Mouse (Mus musculus) neural tube, embryonic 15.5 days (tissue): Measurements from ENCODE around the gene Tnfsf8. TPM values are rescaled to one million over a fixed set of nuclear protein-coding genes. Genes with fewer than 3 reads are reported as not detected.

Experiments
- ATAC-seq: fragments of 200-750 bp; cut with Nextera tagmentation; 2 replicates; pipeline ENCODE4 v1.8.0; 2017; ENCODE audit warnings: mild to moderate bottlenecking, moderate TSS enrichment, moderate library complexity; ENCODE audit not compliant: low FRiP score
- H3K27ac ChIP-seq: fragments of 300-500 bp; sonication (generic); replicated peaks from 2 replicates; pipeline ENCODE4 v1.5.1; 2015; ENCODE audit warnings: mild to moderate bottlenecking, inconsistent platforms
- H3K27me3 ChIP-seq: fragments of 300-500 bp; sonication (generic); replicated peaks from 2 replicates; pipeline ENCODE4 v1.6.1; 2015; ENCODE audit warnings: inconsistent platforms
- H3K36me3 ChIP-seq: fragments of 300-500 bp; sonication (generic); 2 replicates; pipeline ENCODE4 v1.6.1; 2015; ENCODE audit warnings: inconsistent platforms
- H3K4me1 ChIP-seq: fragments of 300-500 bp; sonication (generic); 2 replicates; pipeline ENCODE4 v1.6.1; 2015; ENCODE audit warnings: inconsistent platforms
- H3K4me2 ChIP-seq: fragments of 300-500 bp; sonication (generic); 2 replicates; pipeline ENCODE4 v1.6.1; 2015; ENCODE audit warnings: inconsistent platforms, mild to moderate bottlenecking, moderate library complexity
- H3K4me3 ChIP-seq: fragments of 300-500 bp; sonication (generic); replicated peaks from 2 replicates; pipeline ENCODE4 v1.5.1; 2015; ENCODE audit warnings: mild to moderate bottlenecking, inconsistent platforms
- H3K9ac ChIP-seq: fragments of 300-500 bp; sonication (generic); replicated peaks from 2 replicates; pipeline ENCODE4 v1.6.1; 2015; ENCODE audit warnings: mild to moderate bottlenecking, inconsistent platforms
- H3K9me3 ChIP-seq: fragments of 300-500 bp; sonication (generic); replicated peaks from 2 replicates; pipeline ENCODE4 v1.6.1; 2016; ENCODE audit warnings: inconsistent platforms
- WGBS: fragments of 180-500 bp; shearing (Covaris S2); methylation state at CpG from one replicate; pipeline ENCODE4 v1.1.7; 2015; ENCODE audit warnings: mixed read lengths; 5-methylcytosine and 5-hydroxymethylcytosine counted together
- polyA plus RNA-seq: library from polyadenylated mRNA; unstranded; fragments of >200 nt; fragmentation: Nextera tagmentation; extraction: Ambion mirVana; gene quantifications from 2 replicates; pipeline ENCODE4 v1.2.1, GENCODE M21; 2015

Gene Tnfsf8
- polyA plus RNA-seq, 1 experiment from 2014 or later: not detected

DNA sequence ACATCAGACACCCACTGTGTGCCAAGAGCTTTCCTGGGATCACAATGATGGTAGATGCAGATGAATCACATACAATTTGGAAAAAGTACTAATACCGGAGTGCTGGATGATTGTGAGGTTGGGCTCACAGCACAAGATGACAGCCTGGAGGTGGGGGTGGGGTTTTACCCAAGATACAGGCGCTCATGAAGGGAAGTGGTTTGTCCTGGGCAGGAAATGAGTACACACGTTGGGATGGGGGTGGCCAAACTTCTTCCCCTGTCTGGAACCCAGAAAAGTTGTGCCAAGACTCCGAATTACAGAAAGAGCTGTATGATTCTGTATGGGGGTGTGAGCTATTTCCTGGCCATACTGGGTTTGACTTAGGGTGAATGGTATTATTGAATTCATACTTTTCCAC lies 38.0 kb downstream of the Tnfsf8 start:
- Histone ChIP-seq H3K27ac (no peak overlapping the region), H3K4me1 (no peaks in the 10 kb centered on the region), H3K27me3 (no peaks in the 10 kb centered on the region), H3K9me3 (no peaks in the 10 kb centered on the region), H3K4me3 (no peak overlapping the region), H3K9ac (no peak overlapping the region), H3K36me3 (no peaks in the 10 kb centered on the region), H3K4me2 (no peak overlapping the region)
- 76% methylated on average over 4 of the region's 4 CpGs for WGBS
- ATAC-seq: no peak

DNA sequence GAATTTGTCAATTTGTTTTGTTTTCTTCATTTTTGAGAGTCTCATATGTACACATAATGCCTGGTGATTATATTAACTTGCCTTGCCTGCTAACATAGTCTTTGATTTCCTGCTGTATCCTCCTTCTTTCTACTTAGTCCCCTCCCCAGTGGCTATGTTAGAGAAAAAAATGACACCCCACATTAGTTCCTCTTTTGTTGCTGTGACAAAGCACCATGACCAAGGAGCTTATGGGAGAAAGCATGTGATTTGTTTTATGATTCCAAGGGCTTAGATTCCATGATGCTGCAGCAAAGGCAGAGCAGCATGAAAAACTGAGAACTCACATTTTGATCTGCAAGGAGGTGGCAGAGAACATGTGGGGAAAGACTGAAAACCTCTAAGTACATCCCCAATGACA lies 43.6 kb downstream of the Tnfsf8 start:
- Histone ChIP-seq H3K27ac (no peak overlapping the region), H3K4me1 (no peaks in the 10 kb centered on the region)

DNA sequence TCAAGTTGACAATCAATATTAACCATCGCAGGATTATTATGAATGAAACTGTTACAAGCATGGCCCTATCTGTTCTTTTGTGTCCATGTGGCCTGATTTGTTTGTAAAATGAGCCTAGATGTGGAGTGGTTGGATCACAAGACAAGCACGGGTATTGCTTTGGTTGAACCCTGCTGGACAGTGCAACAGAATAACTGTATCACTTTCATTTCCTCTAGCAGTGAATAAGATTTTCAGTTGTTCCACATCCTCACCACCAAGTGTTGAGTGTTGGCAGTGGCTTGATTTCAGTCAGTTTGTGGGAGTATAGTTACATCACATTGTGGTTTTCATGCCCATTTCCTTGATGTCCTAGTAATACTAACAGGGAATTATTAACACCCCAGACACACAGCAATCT lies 45.5 kb downstream of the Tnfsf8 start:
- Histone ChIP-seq H3K4me3 (no peak overlapping the region), H3K9ac (no peak overlapping the region), H3K27me3 (no peaks in the 10 kb centered on the region), H3K27ac (no peak overlapping the region), H3K4me2 (no peak overlapping the region), H3K4me1 (no peaks in the 10 kb centered on the region), H3K36me3 (no peaks in the 10 kb centered on the region), H3K9me3 (no peaks in the 10 kb centered on the region)
- WGBS: 89% methylated on average over 2 of the region's 2 CpGs
- no peak for ATAC-seq

More for the DNA sequence above, 43.6 kb downstream of the Tnfsf8 start:
- H3K9ac ChIP-seq: no peak overlapping the region
- H3K4me2 ChIP-seq: no peak overlapping the region
- no peaks in the 10 kb centered on the region for H3K27me3 ChIP-seq
- no peak for ATAC-seq
- H3K36me3 ChIP-seq: no peaks in the 10 kb centered on the region
- H3K4me3 ChIP-seq: no peak overlapping the region
- no peaks in the 10 kb centered on the region for H3K9me3 ChIP-seq

DNA sequence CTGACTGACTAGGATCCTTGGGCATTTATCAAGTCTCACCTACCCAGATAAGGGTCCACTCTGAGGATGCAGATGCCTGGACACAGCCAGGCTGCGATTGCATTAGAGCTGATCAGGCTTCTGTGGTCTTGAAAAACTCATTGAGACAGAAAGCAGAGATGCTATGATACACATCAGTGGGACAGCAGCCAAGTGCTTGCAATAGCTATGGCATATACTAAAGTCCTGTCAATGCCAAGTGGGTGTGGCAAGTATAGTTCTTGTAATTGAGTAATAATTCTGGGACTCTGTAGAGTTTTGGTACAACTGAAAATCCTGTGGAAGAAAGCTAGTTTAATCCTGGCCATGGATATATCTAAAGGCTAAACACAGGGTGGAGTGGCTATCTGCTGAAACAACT lies 63.1 kb downstream of the Tnfsf8 start:
- Histone ChIP-seq H3K36me3 (no peaks in the 10 kb centered on the region), H3K27me3 (no peaks in the 10 kb centered on the region), H3K4me1 (no peaks in the 10 kb centered on the region), H3K4me3 (no peak overlapping the region), H3K9me3 (no peaks in the 10 kb centered on the region), H3K9ac (no peak overlapping the region), H3K27ac (no peak overlapping the region), H3K4me2 (no peak overlapping the region)
- 69% methylated on average over 1 of the region's 1 CpGs for WGBS
- no peak for ATAC-seq

DNA sequence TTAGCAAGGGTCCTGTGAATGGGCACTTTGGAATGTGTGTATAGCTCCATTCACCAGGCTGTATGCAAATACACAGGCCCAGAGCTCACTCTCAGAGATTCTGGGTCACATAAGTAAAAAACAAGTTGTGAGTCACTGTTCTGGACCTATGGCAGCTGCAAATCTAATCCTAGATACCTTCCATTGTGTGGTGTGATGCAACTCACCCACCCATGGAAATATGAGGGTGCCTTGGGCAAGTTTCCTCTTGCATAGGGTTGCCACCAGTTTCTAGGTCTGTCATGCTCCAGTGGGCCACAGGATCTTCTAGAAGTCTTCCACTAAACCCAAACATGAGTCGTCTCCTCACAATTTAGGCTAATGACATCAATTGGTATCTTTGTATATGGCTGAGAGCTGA lies 64.6 kb downstream of the Tnfsf8 start:
- H3K9ac ChIP-seq: no peak overlapping the region
- no peak for ATAC-seq

DNA sequence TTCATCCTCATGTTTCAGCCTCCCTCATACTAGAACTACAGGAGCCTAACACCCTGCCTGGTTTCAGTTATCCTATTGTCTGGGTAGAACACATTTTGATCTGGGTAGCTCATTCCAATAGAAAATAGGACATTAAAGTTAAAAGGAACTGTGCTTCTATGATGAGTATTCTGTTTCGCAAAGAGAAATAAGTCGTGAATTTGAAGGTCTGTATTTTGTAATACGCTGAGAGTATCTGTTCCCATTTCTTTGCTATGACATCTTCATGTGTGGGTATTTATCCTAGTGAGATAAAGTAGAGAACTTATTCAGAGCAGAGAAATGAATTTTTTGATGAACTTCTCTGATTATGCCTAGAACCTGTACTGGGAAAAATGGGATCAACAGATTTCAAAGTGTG lies 68.8 kb downstream of the Tnfsf8 start:
- H3K9ac ChIP-seq: no peak overlapping the region
- no peak overlapping the region for H3K4me3 ChIP-seq
- no peak overlapping the region for H3K4me2 ChIP-seq
- no peaks in the 10 kb centered on the region for H3K27me3 ChIP-seq
- H3K27ac ChIP-seq: no peak overlapping the region
- ATAC-seq: no peak
- WGBS: 98% methylated on average over 3 of the region's 3 CpGs
- H3K4me1 ChIP-seq: no peaks in the 10 kb centered on the region
- no peaks in the 10 kb centered on the region for H3K36me3 ChIP-seq
- no peaks in the 10 kb centered on the region for H3K9me3 ChIP-seq

More for the DNA sequence above, 64.6 kb downstream of the Tnfsf8 start:
- Histone ChIP-seq H3K27ac (no peak overlapping the region), H3K4me2 (no peak overlapping the region), H3K4me3 (no peak overlapping the region), H3K4me1 (no peaks in the 10 kb centered on the region), H3K9me3 (no peaks in the 10 kb centered on the region), H3K27me3 (no peaks in the 10 kb centered on the region), H3K36me3 (no peaks in the 10 kb centered on the region)
- WGBS: 92% methylated on average over 1 of the region's 1 CpGs

DNA sequence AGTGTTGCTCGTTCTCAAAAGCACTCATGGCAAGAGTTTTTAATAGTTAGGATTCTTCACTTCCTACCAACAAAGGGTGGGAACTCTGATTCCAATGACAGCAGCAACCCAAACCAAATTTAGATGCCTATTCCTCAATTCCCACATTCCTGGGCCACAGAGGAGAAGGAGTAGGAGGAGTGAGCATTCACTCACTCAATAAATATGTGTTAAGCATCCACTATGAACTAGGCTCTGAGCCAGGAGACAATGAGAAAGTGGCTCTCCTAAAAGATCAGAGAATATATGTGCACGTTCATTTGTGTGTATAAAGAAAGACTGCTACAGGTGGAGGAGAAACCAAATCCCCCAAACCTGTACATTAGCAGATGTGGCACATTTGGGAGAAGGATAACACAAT lies 75.7 kb downstream of the Tnfsf8 start:
- H3K9me3 ChIP-seq: no peaks in the 10 kb centered on the region
- H3K4me3 ChIP-seq: no peak overlapping the region
- H3K4me1 ChIP-seq: no peaks in the 10 kb centered on the region
- H3K4me2 ChIP-seq: no peak overlapping the region
- no peaks in the 10 kb centered on the region for H3K36me3 ChIP-seq
- ATAC-seq: no peak
- no peak overlapping the region for H3K9ac ChIP-seq
- WGBS: 81% methylated on average over 2 of the region's 2 CpGs
- H3K27ac ChIP-seq: no peak overlapping the region
- H3K27me3 ChIP-seq: no peaks in the 10 kb centered on the region

DNA sequence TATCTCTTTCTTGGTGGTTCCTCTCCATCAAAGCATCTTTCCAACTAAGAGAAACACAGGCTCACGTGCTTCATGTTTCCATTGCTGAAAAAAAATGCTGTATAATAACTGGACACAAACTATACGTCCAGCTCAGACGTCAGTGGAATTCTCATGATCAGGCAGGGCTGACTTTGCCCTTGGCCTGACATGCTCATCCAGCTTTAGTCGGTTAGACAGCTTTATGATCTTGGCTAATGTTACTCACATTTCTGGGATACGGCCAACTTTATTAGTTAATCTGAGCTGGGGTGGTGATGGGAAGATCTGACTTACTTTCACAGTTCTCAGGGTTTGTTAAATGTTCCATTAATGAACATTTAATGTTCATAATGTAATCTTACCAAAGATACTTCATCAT lies 77.3 kb downstream of the Tnfsf8 start:
- Histone ChIP-seq H3K4me1 (no peaks in the 10 kb centered on the region), H3K27me3 (no peaks in the 10 kb centered on the region), H3K4me3 (no peak overlapping the region), H3K27ac (no peak overlapping the region), H3K9me3 (no peaks in the 10 kb centered on the region), H3K4me2 (no peak overlapping the region), H3K36me3 (no peaks in the 10 kb centered on the region), H3K9ac (no peak overlapping the region)
- ATAC-seq: no peak
- 82% methylated on average over 5 of the region's 5 CpGs for WGBS

DNA sequence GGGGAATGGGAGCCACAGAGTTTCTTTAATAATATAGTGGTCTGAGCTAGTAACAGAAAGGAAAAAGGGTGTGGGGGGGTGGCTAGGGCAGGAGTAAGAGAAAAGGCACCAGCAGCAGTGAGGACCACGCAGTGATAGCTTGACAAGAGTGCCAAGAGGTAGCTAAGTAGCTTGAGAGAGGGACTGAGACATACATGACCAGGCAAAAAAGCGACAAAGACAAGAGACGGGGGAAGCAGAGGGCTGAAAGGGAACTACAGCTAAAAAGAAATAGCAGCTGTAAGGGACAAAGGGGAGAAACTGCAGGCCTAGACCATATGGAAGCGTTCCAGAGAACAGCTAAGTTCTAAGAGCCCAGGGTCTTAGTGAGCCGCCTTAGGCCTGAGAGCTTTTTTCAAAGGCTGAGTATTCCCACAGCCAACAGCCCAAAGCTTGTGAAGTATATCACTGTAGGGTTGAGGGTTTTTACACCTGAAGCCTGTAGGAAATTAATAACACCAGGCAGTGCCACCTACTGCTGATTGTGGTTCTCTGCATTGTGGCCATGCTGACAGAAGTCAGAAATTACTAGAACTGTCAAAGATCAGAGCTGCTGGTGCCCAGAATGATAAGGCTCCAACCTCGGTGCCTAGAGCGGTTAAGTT lies 78.1 kb downstream of the Tnfsf8 start:
- Histone ChIP-seq H3K9ac (no peak overlapping the region), H3K36me3 (no peaks in the 10 kb centered on the region), H3K4me3 (no peak overlapping the region), H3K4me1 (no peaks in the 10 kb centered on the region), H3K4me2 (no peak overlapping the region), H3K27me3 (no peaks in the 10 kb centered on the region), H3K27ac (no peak overlapping the region), H3K9me3 (no peaks in the 10 kb centered on the region)
- 81% methylated on average over 7 of the region's 7 CpGs for WGBS
- no peak for ATAC-seq

Other genes with a start within 250 kb of the Tnfsf8 start
- gene Tex48, start 238.9 kb downstream of the Tnfsf8 start, polyA plus RNA-seq: not detected in 2 replicates
- not detected in 2 replicates for gene Gm11214, start 198.0 kb downstream of the Tnfsf8 start, polyA plus RNA-seq
- gene Tnfsf15, start 116.2 kb downstream of the Tnfsf8 start, polyA plus RNA-seq: not detected in 2 replicates
- gene Tnc, start 185.7 kb upstream of the Tnfsf8 start, polyA plus RNA-seq: 54.4 and 67.0 TPM in 2 replicates